Mouse (Mus musculus): ENCODE measurements around the gene Ddah1.

DNA sequence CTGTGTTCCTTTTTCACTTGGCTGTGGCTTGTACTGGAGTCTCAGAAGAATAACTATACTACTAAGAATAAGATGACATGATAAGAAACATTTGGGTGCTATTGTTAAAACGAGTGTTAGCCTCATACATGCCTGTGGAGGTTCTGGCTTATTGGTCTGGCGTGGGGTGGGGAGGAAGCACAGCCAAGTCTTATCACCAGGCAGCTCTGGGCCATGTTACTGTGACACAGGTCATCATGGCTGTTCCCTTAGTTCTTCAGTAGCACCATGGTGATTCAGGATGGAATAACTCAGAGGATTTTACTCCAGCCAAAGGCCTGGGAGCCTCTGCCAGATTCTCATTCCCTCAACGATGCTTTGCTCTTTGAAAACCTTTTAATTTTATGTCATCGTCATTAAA, 38.8 kb upstream of the Ddah1 start:
- no peak for TF ChIP-seq POLR2A (IDR thresholded peaks at IDR 0.05; ENCODE audit: low read depth, low read length)
- no peak for TF ChIP-seq CTCF (IDR thresholded peaks at IDR 0.05; ENCODE audit: extremely low read depth, insufficient read depth, insufficient read length, insufficient replicate concordance)

Data from spleen, adult 2 months (tissue).